Mouse (Mus musculus) T-helper 2 cell (primary cell): ENCODE data around the gene Nudt12.

Experiments used
- in situ Hi-C: fragments of 300-600 bp; cut with MboI, MseI; formaldehyde crosslinking; loops from one replicate; pipeline ENCODE4 v1.15.1; 2025; ENCODE audit warnings: high pct_unique_total_duplicates

Gene Nudt12

GRCm38 (mm10) chr17:59013091-59013459, at the start of gene Nudt12:
Gene Nudt12 (minus strand): TSS chr17:59013372.
- in situ Hi-C loops = no loop called here

- in situ Hi-C loops = no loop called here
These were observed 40.1 kb upstream of the Nudt12 start for GRCm38 (mm10) chr17:59053306-59053705.

DNA sequence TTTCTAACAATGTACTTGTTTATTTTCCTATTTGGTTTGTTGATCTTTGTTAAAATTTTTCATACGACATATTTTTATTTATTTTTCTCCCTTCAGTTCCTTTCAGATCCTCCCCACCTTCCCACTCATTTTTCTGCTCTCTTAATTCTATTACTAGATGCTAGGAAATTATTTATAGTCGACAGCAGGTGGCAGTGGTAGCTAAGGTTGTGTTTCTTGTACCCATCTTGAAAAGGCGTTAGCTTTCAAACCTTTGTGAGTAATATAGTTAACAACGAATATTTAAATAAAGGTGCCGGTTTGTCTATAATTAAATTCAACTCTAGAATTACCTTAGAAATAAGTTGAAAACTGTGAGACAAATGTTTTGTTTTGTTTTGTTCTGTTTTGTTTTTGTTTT, 26.6 kb upstream of the Nudt12 start:
- in situ Hi-C loops = loop anchor here (10.0 kb wide), 1 partner anchor 655 kb away; no protein-coding TSS in a partner anchor

DNA sequence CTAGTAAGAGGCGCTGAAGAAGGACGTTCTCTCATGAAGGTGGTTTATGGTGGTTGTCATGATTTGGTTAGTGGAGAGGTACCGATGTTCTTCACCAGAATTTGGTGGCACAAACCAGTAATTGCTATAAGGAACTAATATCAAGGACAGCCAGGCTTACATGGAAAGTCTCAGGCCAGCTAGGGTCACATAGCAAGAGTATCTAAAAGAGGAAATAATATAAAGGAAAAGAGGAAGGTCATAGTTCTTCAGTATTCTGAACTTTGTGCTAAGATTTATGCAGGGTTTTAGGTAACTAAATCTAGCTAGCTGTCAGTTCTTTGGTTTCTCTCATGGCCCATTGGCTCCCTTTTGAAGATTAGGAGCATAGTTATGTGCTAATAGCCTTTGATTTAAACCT, 20.3 kb upstream of the Nudt12 start:
- in situ Hi-C loops = loop anchor here (10.0 kb wide), 1 partner anchor 649 kb away; no protein-coding TSS in a partner anchor

DNA sequence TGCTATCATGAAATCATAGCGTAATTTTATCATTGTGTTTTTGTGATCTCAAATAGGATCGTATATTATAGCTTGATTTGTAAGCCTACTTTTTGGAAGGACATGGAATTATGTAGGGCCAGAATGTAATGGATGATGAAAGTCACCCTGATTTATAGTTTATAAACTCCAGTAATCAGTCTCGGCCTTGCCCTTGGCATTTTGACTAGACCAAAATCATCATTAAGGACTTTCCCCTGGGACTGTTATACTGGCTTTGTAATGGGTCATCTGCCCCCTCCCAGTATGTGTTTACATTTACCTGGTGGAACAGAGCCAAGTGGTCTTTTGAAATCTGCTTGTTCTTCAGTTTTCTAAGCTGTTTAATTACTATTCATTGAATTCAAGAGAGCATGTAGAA, 13.2 kb upstream of the Nudt12 start:
- in situ Hi-C loops = loop anchor here (10.0 kb wide), 1 partner anchor 1398 kb away; no protein-coding TSS in a partner anchor

DNA sequence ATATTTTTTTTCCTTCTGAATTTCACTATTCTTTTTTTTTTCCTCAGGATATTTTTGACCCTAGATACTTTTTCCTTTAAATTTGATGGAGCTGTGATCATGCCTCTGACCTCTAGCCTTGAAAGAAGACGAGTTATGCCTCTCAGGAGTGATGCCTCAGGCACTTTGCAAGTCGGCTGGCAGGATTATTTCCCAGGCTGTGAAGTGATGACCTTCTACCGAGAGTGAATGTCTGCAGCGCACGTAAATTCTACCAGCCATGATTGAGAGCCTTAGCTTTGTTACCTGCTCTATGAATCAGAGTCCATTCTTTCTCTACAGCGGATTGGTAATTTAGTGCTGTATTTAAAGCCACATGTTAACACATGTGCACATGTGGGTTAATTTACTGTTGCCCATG, 11.3 kb upstream of the Nudt12 start:
- in situ Hi-C loops = loop anchor here (10.0 kb wide), 1 partner anchor 1400 kb away; no protein-coding TSS in a partner anchor

DNA sequence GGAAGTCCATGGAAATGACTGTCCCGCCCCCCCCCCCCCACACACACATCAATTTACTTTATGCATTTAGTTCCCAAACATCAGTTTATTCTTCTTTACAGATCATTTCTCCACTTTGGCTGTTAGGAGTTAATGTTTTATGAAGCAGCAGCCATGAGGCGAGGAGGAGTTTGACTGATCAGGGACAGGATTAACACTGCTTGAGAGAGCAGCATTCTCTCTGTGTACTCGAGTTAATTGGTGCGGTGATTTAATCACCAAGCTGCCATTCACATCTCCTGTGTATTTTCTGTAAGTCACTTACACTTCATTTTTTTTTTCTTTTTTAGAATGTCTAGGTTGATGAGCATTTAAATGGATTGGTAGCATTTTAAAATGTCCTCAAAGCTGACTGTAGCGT, 10.8 kb upstream of the Nudt12 start:
- in situ Hi-C loops = loop anchor here (10.0 kb wide), 1 partner anchor 1401 kb away; no protein-coding TSS in a partner anchor

DNA sequence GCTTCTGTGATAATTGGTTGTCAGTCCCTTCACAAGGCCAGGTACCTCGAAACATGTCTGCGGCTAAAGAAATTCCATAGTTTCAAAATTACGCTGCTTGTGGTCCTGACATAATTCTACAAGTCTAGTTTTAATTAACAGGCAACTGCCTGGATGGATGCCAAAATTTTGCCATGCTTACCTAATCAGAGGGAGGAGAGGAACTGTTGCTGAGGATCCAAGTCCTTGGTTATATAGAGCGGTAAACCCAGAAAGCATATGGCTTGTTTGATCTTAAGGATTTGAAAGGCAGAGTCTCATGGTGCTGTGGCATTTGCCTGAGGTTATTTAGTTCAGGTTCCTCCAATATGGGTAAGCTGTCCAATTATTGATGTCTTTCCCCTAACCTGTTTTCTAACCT, 5.5 kb upstream of the Nudt12 start:
- in situ Hi-C loops = no loop called here

- in situ Hi-C loops = no loop called here
These were observed 616 bp downstream of the Nudt12 start for GRCm38 (mm10) chr17:59012421-59013090.

- in situ Hi-C loops = no loop called here
These were observed 1.4 kb downstream of the Nudt12 start for GRCm38 (mm10) chr17:59011546-59012307.

- in situ Hi-C loops = no loop called here
These were observed 21.9 kb downstream of the Nudt12 start, which contains the start of gene Pdzph1 for GRCm38 (mm10) chr17:58991275-58991674. Gene Pdzph1 (minus strand): TSS chr17:58991375.

DNA sequence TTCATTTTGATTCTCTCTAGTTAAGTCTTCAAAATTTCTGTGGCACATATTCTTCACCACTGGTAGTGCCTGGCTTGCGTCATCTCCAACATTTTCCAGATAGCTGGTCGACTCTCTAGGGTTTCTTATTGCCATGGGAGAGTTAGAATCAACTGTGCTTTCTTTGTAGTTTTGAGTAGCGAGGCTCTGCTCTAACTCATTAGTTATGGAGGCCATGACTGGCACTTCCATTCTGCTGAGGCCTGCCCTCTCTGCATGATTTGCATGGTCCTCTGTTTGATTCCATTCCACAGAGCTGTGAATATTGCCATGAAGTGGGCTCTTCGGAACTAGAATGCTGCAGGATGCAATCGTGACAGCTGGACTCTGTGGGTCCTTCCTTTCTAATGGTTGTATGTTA, 39.9 kb downstream of the Nudt12 start:
- in situ Hi-C loops = no loop called here

DNA sequence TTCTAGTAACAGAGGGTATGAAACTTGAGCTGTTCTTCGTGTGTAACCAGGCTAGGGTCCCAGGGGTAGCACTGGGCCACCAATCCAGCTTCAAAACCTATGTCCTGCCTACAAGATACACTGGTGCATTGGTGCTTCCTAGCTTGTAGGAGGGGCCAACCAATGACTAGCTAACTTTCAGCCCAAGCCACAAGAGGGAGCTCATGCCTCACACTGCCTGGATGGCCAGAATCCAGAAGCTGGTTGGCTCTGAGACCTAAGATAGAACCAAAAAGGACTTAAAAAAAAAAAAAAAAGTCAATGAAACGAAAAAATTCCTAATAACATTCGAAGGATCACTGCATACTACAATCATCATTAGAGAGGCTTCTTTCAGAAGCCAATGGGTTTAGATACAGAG, 53.3 kb downstream of the Nudt12 start:
- in situ Hi-C loops = no loop called here

DNA sequence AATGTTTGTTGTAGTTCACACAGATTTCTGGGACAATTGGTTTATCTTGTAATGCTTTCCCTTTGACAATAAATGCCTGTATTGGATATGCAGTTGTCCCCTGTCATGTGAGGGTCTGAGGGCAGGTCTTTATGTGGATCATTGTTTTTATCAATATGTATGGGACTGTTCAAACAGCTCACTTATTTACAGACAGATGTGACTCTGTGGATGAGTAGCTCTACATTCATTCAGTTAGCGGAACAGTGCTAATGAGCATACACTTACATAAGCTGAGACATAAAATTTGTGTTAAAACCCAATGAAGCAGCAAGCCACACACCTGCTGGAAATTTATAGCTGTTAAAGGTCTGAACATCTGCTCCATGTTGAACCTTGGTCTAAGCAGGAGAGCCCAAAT, 56.1 kb downstream of the Nudt12 start:
- in situ Hi-C loops = no loop called here
